Mouse (Mus musculus) lung, adult 2 months (tissue): ENCODE data around the gene Retreg3. TPM values are rescaled to one million over a fixed set of nuclear protein-coding genes. Genes with fewer than 3 reads are reported as not detected.

Experiments
- DNase-seq: peaks from one replicate; pipeline ENCODE4 v3.0.0; 2022
- H3K4me1 ChIP-seq: fragments of 200-500 bp; 2 replicates; pipeline ENCODE4 v1.6.1; 2011; ENCODE audit warnings: low read length; ENCODE audit not compliant: control insufficient read depth, insufficient read depth
- H3K4me3 ChIP-seq: fragments of 200-500 bp; replicated peaks from 2 replicates; pipeline ENCODE3; 2011; ENCODE audit warnings: low read depth, mild to moderate bottlenecking, control low read depth, low read length; ENCODE audit errors: extremely low read depth
- CTCF ChIP-seq: fragments of 200-500 bp; IDR thresholded peaks from 2 replicates; pipeline ENCODE4 v1.5.1; 2011; ENCODE audit warnings: mild to moderate bottlenecking, low read length, control low read depth; ENCODE audit not compliant: insufficient read depth
- POLR2A ChIP-seq: fragments of 200-500 bp; IDR thresholded peaks from 2 replicates; pipeline ENCODE4 v1.6.1; 2011; ENCODE audit warnings: low read depth, mild to moderate bottlenecking, control low read depth, low read length, borderline replicate concordance; ENCODE audit errors: extremely low read depth
- WGBS: fragments of 180-500 bp; shearing (Covaris S2); methylation state at CpG from one replicate; pipeline ENCODE4 v1.1.7; 2018; 5-methylcytosine and 5-hydroxymethylcytosine counted together
- polyA plus RNA-seq: library from polyadenylated mRNA; depleted of rRNA; stranded (reverse); fragments of >200 nt; gene quantifications from 2 replicates; pipeline ENCODE4 v1.2.3, GENCODE M21; 2012

Gene Retreg3
- polyA plus RNA-seq, 1 experiment: 58.8 TPM

DNA sequence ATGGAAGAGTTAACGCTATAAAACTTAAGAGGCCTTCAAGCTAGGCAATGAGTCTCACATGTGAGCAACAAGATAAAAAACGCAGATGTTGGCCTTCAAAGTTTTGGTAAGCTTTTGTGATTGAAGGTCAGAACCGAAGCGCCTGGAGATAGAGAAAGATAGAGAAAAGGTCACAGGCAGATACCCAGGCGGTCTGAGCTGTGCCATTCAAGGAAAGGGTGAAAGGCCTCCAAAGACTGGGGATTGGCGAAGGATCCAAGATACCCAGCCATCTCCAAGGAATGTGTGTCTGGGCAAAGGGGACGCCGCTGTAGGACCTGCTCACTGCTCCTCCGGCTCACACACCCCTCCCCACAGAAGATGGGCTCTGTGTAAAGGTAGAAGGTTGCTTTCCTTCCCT lies 54.7 kb downstream of the Retreg3 start:
- H3K4me1 ChIP-seq: peaks cover 46% of the 10 kb centered on the region
- no peak overlapping the region for H3K4me3 ChIP-seq
- 83% methylated on average over 9 of the region's 9 CpGs for WGBS
- no peak for DNase-seq
- TF ChIP-seq CTCF: no peak
- TF ChIP-seq POLR2A: no peak

DNA sequence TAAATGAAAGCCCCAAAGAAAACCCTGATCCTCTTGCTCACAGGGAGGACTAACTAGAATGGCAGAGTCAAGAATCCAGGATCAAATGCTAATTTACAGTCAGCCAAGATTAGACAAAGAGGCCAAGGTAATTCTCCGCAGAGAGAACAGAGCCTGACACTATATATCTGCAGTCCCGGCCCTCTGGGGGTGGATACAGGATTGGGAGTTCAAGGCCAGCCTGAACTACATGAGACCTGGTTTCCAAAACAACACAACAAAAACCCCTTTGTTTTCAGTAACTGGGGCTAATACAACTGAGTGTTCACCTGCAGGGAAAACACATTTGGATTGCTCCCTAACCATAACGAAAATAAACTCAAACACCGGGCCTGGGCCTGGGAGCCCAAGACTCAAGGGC lies 55.2 kb downstream of the Retreg3 start:
- TF ChIP-seq POLR2A: no peak
- TF ChIP-seq CTCF: no peak
- 63% methylated on average over 4 of the region's 4 CpGs for WGBS
- Histone ChIP-seq H3K4me1 (peaks cover 49% of the 10 kb centered on the region), H3K4me3 (no peak overlapping the region)
- DNase-seq: no peak

DNA sequence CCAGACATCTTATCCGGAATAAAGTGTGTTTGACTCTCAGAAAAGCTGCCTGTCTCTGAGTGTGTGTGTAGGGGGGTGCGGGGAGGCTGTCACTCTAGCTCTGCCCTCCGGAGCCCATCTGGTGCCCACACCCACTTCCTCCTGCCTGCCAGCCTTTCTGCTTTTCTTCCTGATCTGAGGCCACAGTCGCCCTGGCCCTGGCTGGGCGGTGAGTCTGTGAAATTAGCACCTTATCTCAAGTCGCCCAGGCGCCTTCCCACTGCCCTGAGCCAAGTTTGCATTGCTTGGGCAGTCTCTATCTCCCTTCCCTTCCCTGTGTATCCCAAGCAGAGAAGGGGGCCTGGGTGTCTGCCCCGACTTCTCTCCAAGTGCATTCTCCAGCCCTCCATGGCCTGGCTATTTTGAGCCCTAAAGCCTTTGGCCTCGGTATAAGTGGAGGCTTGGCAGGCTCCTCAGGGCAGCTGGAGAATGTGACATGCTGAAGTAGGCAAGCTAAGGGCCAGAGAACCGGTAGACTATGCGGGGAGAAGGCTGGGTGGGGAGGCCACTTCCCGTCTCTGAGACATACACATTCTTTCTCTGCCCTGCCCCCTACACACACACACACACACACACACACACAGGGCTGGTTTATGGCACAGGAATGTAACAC lies 55.9 kb downstream of the Retreg3 start:
- peak; percentile 80 for DNase-seq
- 3% methylated on average over 12 of the region's 12 CpGs for WGBS
- H3K4me1 ChIP-seq: peaks cover 49% of the 10 kb centered on the region
- peak; percentile 75; the same call in 1 of the 2 replicates for TF ChIP-seq POLR2A
- no peak for TF ChIP-seq CTCF
- H3K4me3 ChIP-seq: no peak overlapping the region

DNA sequence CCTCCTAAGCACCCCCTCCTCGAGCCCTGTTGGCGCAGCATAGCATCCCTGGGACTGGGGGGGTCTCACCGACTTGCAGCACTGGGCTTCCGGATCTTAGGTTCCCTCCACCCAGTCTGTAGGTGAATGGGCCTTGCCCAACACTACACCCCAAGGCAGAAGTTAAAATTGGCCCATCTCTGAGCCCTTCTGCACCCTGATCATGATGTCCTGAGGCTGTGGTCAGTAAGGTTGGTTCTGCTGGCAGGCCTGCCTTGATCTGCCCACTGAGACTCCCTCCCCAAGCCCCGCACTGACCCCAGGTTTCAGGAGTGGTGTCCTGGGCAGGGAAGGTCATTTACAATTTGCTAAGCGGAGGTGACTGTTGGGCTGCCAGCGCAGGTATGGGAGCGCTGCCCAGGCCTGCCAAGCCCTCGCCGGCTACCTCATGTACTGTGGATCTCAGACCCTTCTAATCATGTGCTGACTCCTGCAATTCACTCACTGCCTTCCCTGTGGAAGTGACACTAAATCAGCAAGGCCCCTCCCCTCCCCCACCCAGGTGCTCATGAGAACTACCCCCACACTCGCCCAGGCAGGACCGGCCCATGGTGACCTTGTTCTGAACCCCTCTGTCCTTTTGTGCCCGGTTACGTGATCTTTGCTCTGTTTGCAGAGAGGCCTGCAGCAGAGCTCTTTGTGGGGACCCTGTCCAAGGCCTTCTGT lies 56.6 kb downstream of the Retreg3 start:
- peak; percentile 50 for DNase-seq
- no peak overlapping the region for H3K4me3 ChIP-seq
- WGBS: 47% methylated on average over 14 of the region's 14 CpGs
- peaks cover 54% of the 10 kb centered on the region for H3K4me1 ChIP-seq
- TF ChIP-seq POLR2A (no peak), CTCF (no peak)

DNA sequence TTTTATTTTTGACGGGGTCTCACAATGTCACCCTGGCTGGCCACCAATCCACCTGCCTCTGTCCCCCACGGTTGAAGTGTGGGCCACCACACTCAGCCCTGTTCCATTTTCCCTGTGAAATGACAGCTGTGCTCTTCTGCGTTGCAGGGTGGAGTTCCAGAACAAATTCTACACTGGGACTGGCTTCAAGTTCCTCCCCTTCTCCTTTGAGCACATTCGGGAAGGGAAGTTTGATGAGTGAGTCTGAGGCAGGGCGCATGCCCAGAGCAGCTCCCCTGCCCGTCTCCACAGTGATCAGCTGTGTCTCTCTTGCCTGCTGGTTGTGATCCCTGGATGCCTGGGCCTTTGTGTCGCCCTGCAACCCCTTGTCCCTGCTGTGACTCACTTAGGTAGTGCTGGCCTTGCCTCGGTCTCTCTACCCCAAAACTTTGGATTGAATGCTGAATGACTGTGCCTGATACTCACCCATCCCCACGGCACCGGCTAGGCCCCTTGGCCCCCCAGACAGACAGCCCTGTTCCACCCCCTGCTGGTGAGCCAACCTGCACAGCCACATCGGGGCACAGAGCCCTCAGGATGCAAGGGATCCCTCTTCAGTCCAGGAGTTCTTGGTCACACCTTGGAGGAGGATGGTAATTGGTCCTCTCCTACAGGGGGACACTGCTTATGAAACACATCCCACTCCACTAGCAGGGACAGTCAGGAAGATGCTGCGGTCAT lies 57.4 kb downstream of the Retreg3 start:
- Histone ChIP-seq H3K4me1 (peaks cover 59% of the 10 kb centered on the region), H3K4me3 (no peak overlapping the region)
- TF ChIP-seq CTCF: no peak
- TF ChIP-seq POLR2A: peak; percentile 39; the same call in 1 of the 2 replicates
- DNase-seq: no peak
- WGBS: 45% methylated on average over 12 of the region's 12 CpGs

DNA sequence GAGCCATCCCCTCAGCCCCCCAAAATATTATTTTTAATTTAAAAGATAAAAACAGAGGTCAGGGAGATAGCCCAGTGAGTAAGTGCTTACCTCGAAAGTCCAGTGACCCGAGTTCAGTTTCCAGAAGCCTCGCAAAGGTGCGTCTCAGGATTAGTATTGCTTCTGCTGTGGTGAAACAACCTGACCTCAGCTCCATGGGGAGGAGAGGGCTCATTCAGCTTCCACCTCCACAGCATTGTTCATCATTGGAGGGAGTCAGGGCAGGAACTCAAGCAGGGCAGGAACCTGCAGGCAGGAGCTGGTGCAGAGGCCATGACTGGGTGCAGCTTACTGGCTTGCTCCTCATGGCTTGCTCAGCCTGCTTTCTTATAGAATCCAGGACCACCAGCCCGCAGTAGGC lies 58.6 kb downstream of the Retreg3 start:
- no peak for TF ChIP-seq POLR2A
- TF ChIP-seq CTCF: no peak
- Histone ChIP-seq H3K4me3 (no peak overlapping the region), H3K4me1 (peaks cover 58% of the 10 kb centered on the region)
- no peak for DNase-seq
- 88% methylated on average over 5 of the region's 5 CpGs for WGBS

DNA sequence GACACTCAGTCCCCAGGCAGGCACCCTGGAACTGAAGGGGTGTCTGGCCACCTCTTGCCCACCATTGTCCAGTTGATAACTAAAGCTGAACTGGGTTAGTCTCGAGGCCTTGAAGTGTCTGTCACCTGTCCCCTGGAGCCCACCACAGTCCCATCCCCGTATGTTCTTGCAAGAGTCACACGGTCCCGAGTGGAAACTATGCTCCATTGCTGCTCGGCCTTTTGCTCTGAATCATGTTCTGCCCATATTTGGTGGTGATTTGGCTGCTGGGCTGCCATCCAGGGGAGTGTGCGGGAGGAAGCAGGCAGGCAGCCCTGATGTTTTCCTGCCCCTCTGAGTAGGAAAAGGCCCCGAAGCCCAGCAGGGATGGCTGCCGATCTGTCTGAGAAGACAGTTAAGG lies 59.6 kb downstream of the Retreg3 start:
- 6% methylated on average over 8 of the region's 8 CpGs for WGBS
- no peak overlapping the region for H3K4me3 ChIP-seq
- DNase-seq: peak; percentile 63
- peaks cover 63% of the 10 kb centered on the region for H3K4me1 ChIP-seq
- TF ChIP-seq CTCF: 0 out of 2 replicates have a peak, but pooled peaks have one; percentile 3
- TF ChIP-seq POLR2A: no peak

DNA sequence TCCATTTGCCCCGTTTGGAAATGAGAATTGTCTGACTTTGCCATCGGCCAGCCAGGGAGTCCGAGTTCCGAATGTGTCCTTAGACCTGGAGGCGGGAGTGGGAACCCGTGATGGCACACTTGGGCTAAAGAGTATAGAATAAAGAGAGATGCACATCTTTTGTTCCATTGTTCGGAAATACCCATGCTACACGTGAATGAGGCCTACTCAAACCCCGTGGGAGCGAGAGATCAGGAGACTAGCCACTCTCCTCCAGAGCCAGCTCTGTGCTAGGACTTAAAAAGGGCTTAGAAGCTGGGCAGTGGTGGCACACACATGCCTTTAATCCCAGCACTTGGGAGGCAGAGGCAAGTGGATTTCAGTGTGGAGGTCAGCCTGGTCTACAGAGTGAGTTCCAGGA lies 60.2 kb downstream of the Retreg3 start:
- Histone ChIP-seq H3K4me3 (no peak overlapping the region), H3K4me1 (peaks cover 60% of the 10 kb centered on the region)
- no peak for DNase-seq
- WGBS: 80% methylated on average over 10 of the region's 10 CpGs
- TF ChIP-seq POLR2A (no peak), CTCF (no peak)

GRCm38 (mm10) chr11:101058726-101059125 lies 61.0 kb downstream of the Retreg3 start:
- WGBS: 39% methylated on average over 5 of the region's 5 CpGs
- H3K4me1 ChIP-seq: peaks cover 53% of the 10 kb centered on the region
- no peak overlapping the region for H3K4me3 ChIP-seq
- no peak for DNase-seq
- TF ChIP-seq POLR2A (no peak), CTCF (no peak)

DNA sequence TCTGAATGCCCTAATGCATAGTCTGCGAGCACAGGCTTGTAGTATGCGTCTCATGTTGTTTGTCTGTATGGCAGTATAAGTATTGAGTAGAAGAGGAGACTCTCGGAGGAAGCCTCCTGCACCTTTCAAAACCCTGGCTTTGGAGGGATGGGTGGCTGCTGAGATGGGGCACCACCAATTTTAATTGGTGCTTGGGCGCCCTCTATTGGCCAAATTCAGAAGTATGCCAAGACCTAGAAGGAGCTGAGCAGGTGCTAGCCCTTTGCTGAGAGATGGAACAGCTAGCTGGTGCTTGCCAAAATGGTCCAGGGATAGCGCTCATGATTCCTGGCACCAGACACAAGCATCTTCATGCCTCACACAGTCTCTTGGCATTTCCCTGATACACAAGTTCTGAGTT lies 61.8 kb downstream of the Retreg3 start:
- Histone ChIP-seq H3K4me1 (peaks cover 45% of the 10 kb centered on the region), H3K4me3 (no peak overlapping the region)
- DNase-seq: peak; percentile 85
- 21% methylated on average over 5 of the region's 5 CpGs for WGBS
- peak; percentile 70 for TF ChIP-seq CTCF
- no peak for TF ChIP-seq POLR2A

GRCm38 (mm10) chr11:101056885-101057284 lies 62.8 kb downstream of the Retreg3 start:
- TF ChIP-seq POLR2A (no peak), CTCF (no peak)
- DNase-seq: peak; percentile 75
- Histone ChIP-seq H3K4me1 (peaks cover 36% of the 10 kb centered on the region), H3K4me3 (no peak overlapping the region)
- 26% methylated on average over 8 of the region's 8 CpGs for WGBS
